Mouse (Mus musculus) intestine, embryonic 16.5 days (tissue): ENCODE results near the gene Eps8l2. TPM values are rescaled to one million over a fixed set of nuclear protein-coding genes. Genes with fewer than 3 reads are reported as not detected.

Experiments used
- ATAC-seq: fragments of 200-750 bp; cut with Nextera tagmentation; 2 replicates; pipeline ENCODE4 v1.8.0; 2017; ENCODE audit warnings: moderate TSS enrichment, moderate library complexity
- H3K27ac ChIP-seq: fragments of 300-500 bp; sonication (generic); 2 replicates; pipeline ENCODE4 v1.5.1; 2014; ENCODE audit warnings: mild to moderate bottlenecking, low read length
- H3K27me3 ChIP-seq: fragments of 300-500 bp; sonication (generic); replicated peaks from 2 replicates; pipeline ENCODE4 v1.6.1; 2014; ENCODE audit warnings: low read length, control low read depth, mixed read lengths; ENCODE audit not compliant: control insufficient read depth, insufficient read depth
- H3K36me3 ChIP-seq: fragments of 300-500 bp; sonication (generic); 2 replicates; pipeline ENCODE4 v1.6.1; 2014; ENCODE audit warnings: low read length, control low read depth; ENCODE audit not compliant: control insufficient read depth, insufficient read depth
- H3K4me1 ChIP-seq: fragments of 300-500 bp; sonication (generic); 2 replicates; pipeline ENCODE4 v1.6.1; 2014; ENCODE audit warnings: low read length, control low read depth, mixed read lengths; ENCODE audit not compliant: control insufficient read depth, insufficient read depth
- H3K4me2 ChIP-seq: fragments of 300-500 bp; sonication (generic); 2 replicates; pipeline ENCODE4 v1.6.1; 2014; ENCODE audit warnings: low read depth, low read length, control low read depth
- H3K4me3 ChIP-seq: fragments of 300-500 bp; sonication (generic); 2 replicates; pipeline ENCODE4 v1.5.1; 2014; ENCODE audit warnings: mild to moderate bottlenecking, low read length
- H3K9ac ChIP-seq: fragments of 300-500 bp; sonication (generic); 2 replicates; pipeline ENCODE4 v1.6.1; 2014; ENCODE audit warnings: low read depth, low read length
- H3K9me3 ChIP-seq: fragments of 300-500 bp; sonication (generic); 2 replicates; pipeline ENCODE4 v1.6.1; 2016; ENCODE audit warnings: low read length, control low read depth; ENCODE audit not compliant: control insufficient read depth
- WGBS: fragments of 180-500 bp; shearing (Covaris S2); extraction: QIAGEN DNeasy Blood & Tissue Kit; methylation state at CpG from one replicate; pipeline ENCODE4 v1.1.7; 2014; 5-methylcytosine and 5-hydroxymethylcytosine counted together
- polyA plus RNA-seq: library from polyadenylated mRNA; unstranded; fragments of >200 nt; fragmentation: Nextera tagmentation; extraction: Ambion mirVana; gene quantifications from 2 replicates; pipeline ENCODE4 v1.2.1, GENCODE M21; 2015

The Eps8l2 gene
- polyA plus RNA-seq, 1 experiment from 2014 or later = 191 TPM

- 92% methylated on average over 8 of the region's 8 CpGs for WGBS
- no peak for ATAC-seq
- no peaks in the 10 kb centered on the region for H3K27me3 ChIP-seq
These were observed 72.0 kb downstream of the Eps8l2 start for GRCm38 (mm10) chr7:141410631-141411030.

GRCm38 (mm10) chr7:141411667-141412066 lies 73.0 kb downstream of the Eps8l2 start:
- Histone ChIP-seq H3K4me1 (peaks cover 16% of the 10 kb centered on the region), H3K9me3 (no peaks in the 10 kb centered on the region), H3K36me3 (peaks cover 6% of the 10 kb centered on the region; the same call in 1 of the 2 replicates), H3K4me2 (no peak overlapping the region), H3K4me3 (no peak overlapping the region), H3K27ac (no peak overlapping the region), H3K27me3 (no peaks in the 10 kb centered on the region), H3K9ac (0 out of 2 replicates have a peak overlapping the region, but pooled peaks have one; percentile 22)
- no peak for ATAC-seq
- WGBS = 87% methylated on average over 1 of the region's 1 CpGs

More at GRCm38 (mm10) chr7:141410631-141411030, 72.0 kb downstream of the Eps8l2 start:
- Histone ChIP-seq H3K27ac (no peak overlapping the region), H3K4me2 (no peak overlapping the region), H3K36me3 (peaks cover 6% of the 10 kb centered on the region; the same call in 1 of the 2 replicates), H3K4me1 (peaks cover 16% of the 10 kb centered on the region), H3K9ac (no peak overlapping the region), H3K4me3 (no peak overlapping the region), H3K9me3 (no peaks in the 10 kb centered on the region)

Other genes starting within 250 kb of the Eps8l2 start
- 29.4 and 32.8 TPM in 2 replicates for gene Sigirr, start 238.3 kb upstream of the Eps8l2 start, polyA plus RNA-seq
- 43.6 and 50.1 TPM in 2 replicates for gene Ano9, start 221.1 kb upstream of the Eps8l2 start, polyA plus RNA-seq
- gene Ptdss2, start 216.5 kb upstream of the Eps8l2 start, polyA plus RNA-seq = 59.0 and 60.3 TPM in 2 replicates
- gene Rnh1, start 166.0 kb upstream of the Eps8l2 start, polyA plus RNA-seq = 159 and 160 TPM in 2 replicates
- 21.9 and 47.0 TPM in 2 replicates for gene Hras, start 144.9 kb upstream of the Eps8l2 start, polyA plus RNA-seq
- 5.3 and 6.5 TPM in 2 replicates for gene Lrrc56, start 144.7 kb upstream of the Eps8l2 start, polyA plus RNA-seq
- 4.0 TPM in 2 replicates for gene Lmntd2, start 124.8 kb upstream of the Eps8l2 start, polyA plus RNA-seq
- 75.6 and 77.5 TPM in 2 replicates for gene Rassf7, start 123.0 kb upstream of the Eps8l2 start, polyA plus RNA-seq
- gene Phrf1, start 110.1 kb upstream of the Eps8l2 start, polyA plus RNA-seq = 55.2 and 56.7 TPM in 2 replicates
- gene Irf7, start 72.4 kb upstream of the Eps8l2 start, polyA plus RNA-seq = 6.5 and 9.1 TPM in 2 replicates
- 167 and 234 TPM in 2 replicates for gene Cdhr5, start 62.1 kb upstream of the Eps8l2 start, polyA plus RNA-seq
- gene Sct, start 59.7 kb upstream of the Eps8l2 start, polyA plus RNA-seq = 304 and 334 TPM in 2 replicates
- 0.23 and 0.48 TPM in 2 replicates for gene Drd4, start 46.9 kb upstream of the Eps8l2 start, polyA plus RNA-seq
- gene Deaf1, start 11.2 kb upstream of the Eps8l2 start, polyA plus RNA-seq = 61.0 and 64.4 TPM in 2 replicates
- gene Tmem80, start 11.1 kb upstream of the Eps8l2 start, polyA plus RNA-seq = 32.4 and 34.2 TPM in 2 replicates
- gene Taldo1, start 53.3 kb downstream of the Eps8l2 start, polyA plus RNA-seq = 567 and 582 TPM in 2 replicates
- 47.5 and 48.2 TPM in 2 replicates for gene Gatd1, start 75.3 kb downstream of the Eps8l2 start, polyA plus RNA-seq
- gene Cend1, start 90.6 kb downstream of the Eps8l2 start, polyA plus RNA-seq = 3.2 and 4.0 TPM in 2 replicates
- gene Slc25a22, start 99.0 kb downstream of the Eps8l2 start, polyA plus RNA-seq = 34.6 and 37.7 TPM in 2 replicates
- gene Pidd1, start 105.1 kb downstream of the Eps8l2 start, polyA plus RNA-seq = 7.3 and 8.0 TPM in 2 replicates
- gene Rplp2, start 108.5 kb downstream of the Eps8l2 start, polyA plus RNA-seq = 1,164 and 1,258 TPM in 2 replicates
- 45.5 and 45.7 TPM in 2 replicates for gene Pnpla2, start 116.3 kb downstream of the Eps8l2 start, polyA plus RNA-seq
- gene Cracr2b, start 122.2 kb downstream of the Eps8l2 start, polyA plus RNA-seq = 19.3 and 21.0 TPM in 2 replicates
- gene Cd151, start 128.5 kb downstream of the Eps8l2 start, polyA plus RNA-seq = 30.6 and 30.8 TPM in 2 replicates
- gene Polr2l, start 136.3 kb downstream of the Eps8l2 start, polyA plus RNA-seq = 50.9 and 57.1 TPM in 2 replicates
- gene Tspan4, start 136.4 kb downstream of the Eps8l2 start, polyA plus RNA-seq = 58.2 and 59.2 TPM in 2 replicates
- 69.8 and 76.5 TPM in 2 replicates for gene Chid1, start 201.0 kb downstream of the Eps8l2 start, polyA plus RNA-seq
- gene Ap2a2, start 223.3 kb downstream of the Eps8l2 start, polyA plus RNA-seq = 89.4 and 103 TPM in 2 replicates